Mouse (Mus musculus) CH12.LX (cell line): Measurements from ENCODE around the gene Dusp5. TPM values are rescaled to one million over a fixed set of nuclear protein-coding genes. Genes with fewer than 3 reads are reported as not detected.

ENCODE experiments used
- DNase-seq: peaks from one replicate; pipeline ENCODE4 v3.0.0-alpha.2; 2013; ENCODE audit errors: extremely low read depth
- H3K27ac ChIP-seq: 2 replicates; pipeline ENCODE4 v1.5.1; 2012; ENCODE audit warnings: low read depth, mild to moderate bottlenecking, control low read depth, moderate library complexity; ENCODE audit not compliant: insufficient read depth
- H3K27me3 ChIP-seq: replicated peaks from 2 replicates; pipeline ENCODE3; 2012; ENCODE audit warnings: inconsistent platforms
- H3K36me3 ChIP-seq, 2 experiments: replicated peaks in 1 of 2; 2 replicates each; pipeline versions ENCODE3 to v1.6.1; 2012; ENCODE audit warnings: inconsistent platforms in 1 of 2, low read length in 1 of 2, mild to moderate bottlenecking in 1 of 2, mixed read lengths in 1 of 2, moderate library complexity in 1 of 2; ENCODE audit not compliant: control insufficient read depth in 1 of 2, insufficient read depth in 1 of 2
- H3K4me1 ChIP-seq, 2 experiments: 2 replicates each; pipeline ENCODE4 v1.6.1; 2012; ENCODE audit warnings: inconsistent platforms in 1 of 2, moderate library complexity in 1 of 2; ENCODE audit not compliant: insufficient read depth in 2 of 2, control insufficient read depth in 1 of 2
- H3K4me2 ChIP-seq: 2 replicates; pipeline ENCODE4 v1.6.1; 2012; ENCODE audit warnings: low read depth, mild to moderate bottlenecking, control low read depth; ENCODE audit not compliant: poor library complexity, insufficient read depth, severe bottlenecking
- H3K4me3 ChIP-seq, 3 experiments: fragments of 150-350 bp in 1 of 3; sonication (generic) in 1 of 3; replicated peaks in 1 of 3; 2 replicates each; pipeline versions ENCODE3 to v1.5.1; 2011 to 2012; ENCODE audit warnings: low read depth in 2 of 3, low read length in 2 of 3, mild to moderate bottlenecking in 2 of 3, moderate library complexity in 2 of 3, control low read depth in 1 of 3, improper control_type of control experiment in 1 of 3, inconsistent platforms in 1 of 3, mixed read lengths in 1 of 3; ENCODE audit not compliant: poor library complexity in 1 of 3
- H3K79me2 ChIP-seq: replicated peaks from 2 replicates; pipeline ENCODE4 v1.6.1; 2012; ENCODE audit warnings: mild to moderate bottlenecking, moderate library complexity; ENCODE audit not compliant: control insufficient read depth, poor library complexity, insufficient read depth, severe bottlenecking; ENCODE audit errors: extremely low read depth
- H3K9ac ChIP-seq: 2 replicates; pipeline ENCODE4 v1.6.1; 2012; ENCODE audit warnings: low read depth, mild to moderate bottlenecking, control low read depth, moderate library complexity; ENCODE audit not compliant: insufficient read depth
- H3K9me3 ChIP-seq: replicated peaks from 2 replicates; pipeline ENCODE3; 2012; ENCODE audit warnings: low read length, inconsistent platforms, mixed read lengths
- BHLHE40 ChIP-seq: IDR thresholded peaks from 2 replicates; pipeline ENCODE4 v1.6.1; 2011; ENCODE audit warnings: mild to moderate bottlenecking, low read depth, low read length, improper control_type of control experiment
- CHD1 ChIP-seq: IDR thresholded peaks from 2 replicates; pipeline ENCODE4 v1.6.1; 2012; ENCODE audit warnings: low read depth, low read length, improper control_type of control experiment, inconsistent platforms
- CHD2 ChIP-seq: IDR thresholded peaks from 2 replicates; pipeline ENCODE4 v1.6.1; 2011; ENCODE audit warnings: low read length, improper control_type of control experiment
- EP300 ChIP-seq: IDR thresholded peaks from 2 replicates; pipeline ENCODE4 v1.6.1; 2011; ENCODE audit warnings: low read length, improper control_type of control experiment
- ETS1 ChIP-seq: conservative IDR thresholded peaks from 2 replicates; pipeline ENCODE4 v1.6.1; 2012; ENCODE audit warnings: low read depth, mild to moderate bottlenecking, inconsistent platforms, low read length, improper control_type of control experiment, moderate library complexity
- HCFC1 ChIP-seq: IDR thresholded peaks from 2 replicates; pipeline ENCODE4 v1.6.1; 2012; ENCODE audit warnings: low read depth, mild to moderate bottlenecking, inconsistent platforms, low read length, improper control_type of control experiment
- IRF4 ChIP-seq: IDR thresholded peaks from 2 replicates; pipeline ENCODE4 v1.6.1; 2014; ENCODE audit warnings: low read depth, mild to moderate bottlenecking, inconsistent platforms, low read length, improper control_type of control experiment
- JUN ChIP-seq: IDR thresholded peaks from 2 replicates; pipeline ENCODE4 v1.6.1; 2011; ENCODE audit warnings: low read depth, mild to moderate bottlenecking, low read length, improper control_type of control experiment, moderate library complexity; ENCODE audit not compliant: insufficient read depth
- KAT2A ChIP-seq: IDR thresholded peaks from 2 replicates; pipeline ENCODE4 v1.6.1; 2012; ENCODE audit warnings: low read length, improper control_type of control experiment, inconsistent platforms; ENCODE audit not compliant: insufficient replicate concordance
- MAFK ChIP-seq: IDR thresholded peaks from 2 replicates; pipeline ENCODE4 v1.6.1; 2011; ENCODE audit warnings: low read length, improper control_type of control experiment; ENCODE audit not compliant: insufficient replicate concordance
- MEF2A ChIP-seq: IDR thresholded peaks from 2 replicates; pipeline ENCODE4 v1.6.1; 2014; ENCODE audit warnings: low read depth, mild to moderate bottlenecking, inconsistent platforms, low read length, improper control_type of control experiment, borderline replicate concordance
- MXI1 ChIP-seq: IDR thresholded peaks from 2 replicates; pipeline ENCODE4 v1.6.1; 2011; ENCODE audit warnings: mild to moderate bottlenecking, low read depth, low read length, improper control_type of control experiment
- MYC ChIP-seq: IDR thresholded peaks from 2 replicates; pipeline ENCODE4 v1.6.1; 2011; ENCODE audit warnings: low read depth, mild to moderate bottlenecking, improper control_type of control experiment, low read length
- NELFE ChIP-seq: IDR thresholded peaks from 2 replicates; pipeline ENCODE4 v1.6.1; 2011; ENCODE audit warnings: low read depth, low read length, improper control_type of control experiment
- PAX5 ChIP-seq: IDR thresholded peaks from 2 replicates; pipeline ENCODE4 v1.6.1; 2012; ENCODE audit warnings: low read length, inconsistent platforms, mixed read lengths
- POLR2A ChIP-seq: IDR thresholded peaks from 2 replicates; pipeline ENCODE4 v1.6.1; 2011; ENCODE audit warnings: low read depth, mild to moderate bottlenecking, improper control_type of control experiment, low read length
- POLR2AphosphoS2 ChIP-seq: IDR thresholded peaks from 2 replicates; pipeline ENCODE4 v1.6.1; 2011; ENCODE audit warnings: low read depth, low read length, improper control_type of control experiment
- RCOR1 ChIP-seq: conservative IDR thresholded peaks from 2 replicates; pipeline ENCODE4 v1.6.1; 2012; ENCODE audit warnings: low read depth, mild to moderate bottlenecking, inconsistent platforms, low read length, improper control_type of control experiment
- SIN3A ChIP-seq: IDR thresholded peaks from 2 replicates; pipeline ENCODE4 v1.6.1; 2012; ENCODE audit warnings: low read length, improper control_type of control experiment, inconsistent platforms
- TBP ChIP-seq: conservative IDR thresholded peaks from 2 replicates; pipeline ENCODE4 v1.6.1; 2011; ENCODE audit warnings: low read depth, low read length, improper control_type of control experiment
- TCF12 ChIP-seq: IDR thresholded peaks from 2 replicates; pipeline ENCODE4 v1.6.1; 2014; ENCODE audit warnings: low read depth, mild to moderate bottlenecking, inconsistent platforms, low read length, improper control_type of control experiment
- UBTF ChIP-seq: IDR thresholded peaks from 2 replicates; pipeline ENCODE4 v1.6.1; 2012; ENCODE audit warnings: low read depth, mild to moderate bottlenecking, inconsistent platforms, low read length, improper control_type of control experiment, moderate library complexity
- USF1 ChIP-seq: IDR thresholded peaks from 2 replicates; pipeline ENCODE4 v1.6.1; 2014; ENCODE audit warnings: low read depth, mild to moderate bottlenecking, inconsistent platforms, low read length, improper control_type of control experiment
- USF2 ChIP-seq: conservative IDR thresholded peaks from 2 replicates; pipeline ENCODE4 v1.6.1; 2011; ENCODE audit warnings: low read depth, low read length, improper control_type of control experiment
- ZC3H11A ChIP-seq: IDR thresholded peaks from 2 replicates; pipeline ENCODE4 v1.6.1; 2012; ENCODE audit warnings: low read depth, mild to moderate bottlenecking, inconsistent platforms, low read length, improper control_type of control experiment
- ZKSCAN1 ChIP-seq: IDR thresholded peaks from 2 replicates; pipeline ENCODE4 v1.6.1; 2012; ENCODE audit warnings: low read depth, inconsistent platforms, low read length, improper control_type of control experiment, borderline replicate concordance
- ZMIZ1 ChIP-seq: IDR thresholded peaks from 2 replicates; pipeline ENCODE4 v1.6.1; 2012; ENCODE audit warnings: low read depth, mild to moderate bottlenecking, inconsistent platforms, low read length, improper control_type of control experiment
- ZNF384 ChIP-seq: IDR thresholded peaks from 2 replicates; pipeline ENCODE4 v1.6.1; 2012; ENCODE audit warnings: low read depth, low read length, improper control_type of control experiment, inconsistent platforms
- dilution Hi-C: fragments of 300-500 bp; cut with MboI; formaldehyde crosslinking; loops from 2 replicates; pipeline ENCODE4 v1.14.3; 2020; ENCODE audit warnings: low sequenced_read_pairs; ENCODE audit not compliant: extremely low pct_unique_long_range_greater_than_20kb, extremely low pct_ligation_motif_present
- in situ Hi-C: fragments of 300-500 bp; cut with MboI; formaldehyde crosslinking; loops from 3 replicates; pipeline ENCODE4 v1.14.3; 2019; ENCODE audit warnings: low sequenced_read_pairs, low pct_ligation_motif_present, low pct_unique_long_range_greater_than_20kb, mixed read lengths
- polyA plus RNA-seq: library from polyadenylated mRNA; unstranded; fragments of >175 nt; gene quantifications from 2 replicates; pipeline ENCODE4 v1.2.1, GENCODE M21; 2012; ENCODE audit warnings: low read depth; ENCODE audit not compliant: insufficient read length
- total RNA-seq, 2 experiments: library from RNA; depleted of rRNA; stranded (reverse); fragments of 300-350 nt in 1 of 2; fragments of >200 nt in 1 of 2; gene quantifications; 2 replicates each; pipeline ENCODE4 v1.2.3; 2012 to 2014

Gene Dusp5
- total and polyA plus RNA-seq, 3 experiments = 10.6 to 18.2 (median 13.2) TPM

GRCm38 (mm10) chr19:53556841-53557240 is 27.9 kb downstream of the Dusp5 start:
- H3K27me3 ChIP-seq = no peaks in the 10 kb centered on the region
- TF ChIP-seq RCOR1 = no peak
- no peak for TF ChIP-seq POLR2A
- TF ChIP-seq SIN3A = no peak
- no peak for TF ChIP-seq POLR2AphosphoS2
- TF ChIP-seq JUN = no peak
- no peak for TF ChIP-seq HCFC1
- no peak for TF ChIP-seq ETS1
- no peak for TF ChIP-seq CHD1
- no peak for TF ChIP-seq ZNF384
- no peak for TF ChIP-seq MYC
- no peak for TF ChIP-seq ZMIZ1
- no peak for TF ChIP-seq CHD2
- TF ChIP-seq USF2 = no peak
- no peak for TF ChIP-seq ZC3H11A
- TF ChIP-seq IRF4 = no peak
- TF ChIP-seq UBTF = no peak
- TF ChIP-seq KAT2A = no peak
- TF ChIP-seq, all 38 proteins: peak for 0
- H3K79me2 ChIP-seq = no peaks in the 10 kb centered on the region
- dilution Hi-C loops (no loop called here), in situ Hi-C loops (no loop called here)
- peaks cover 6% of the 10 kb centered on the region for H3K9me3 ChIP-seq
- no peaks in the 10 kb centered on the region for H3K36me3 ChIP-seq
- H3K4me2 ChIP-seq = no peak overlapping the region
- no peak for DNase-seq
- no peak overlapping the region for H3K27ac ChIP-seq
- H3K9ac ChIP-seq = no peak overlapping the region
- no peak overlapping the region for H3K4me3 ChIP-seq
- H3K4me1 ChIP-seq = peaks cover 8 to 20% of the 10 kb centered on the region in 2 experiments

DNA sequence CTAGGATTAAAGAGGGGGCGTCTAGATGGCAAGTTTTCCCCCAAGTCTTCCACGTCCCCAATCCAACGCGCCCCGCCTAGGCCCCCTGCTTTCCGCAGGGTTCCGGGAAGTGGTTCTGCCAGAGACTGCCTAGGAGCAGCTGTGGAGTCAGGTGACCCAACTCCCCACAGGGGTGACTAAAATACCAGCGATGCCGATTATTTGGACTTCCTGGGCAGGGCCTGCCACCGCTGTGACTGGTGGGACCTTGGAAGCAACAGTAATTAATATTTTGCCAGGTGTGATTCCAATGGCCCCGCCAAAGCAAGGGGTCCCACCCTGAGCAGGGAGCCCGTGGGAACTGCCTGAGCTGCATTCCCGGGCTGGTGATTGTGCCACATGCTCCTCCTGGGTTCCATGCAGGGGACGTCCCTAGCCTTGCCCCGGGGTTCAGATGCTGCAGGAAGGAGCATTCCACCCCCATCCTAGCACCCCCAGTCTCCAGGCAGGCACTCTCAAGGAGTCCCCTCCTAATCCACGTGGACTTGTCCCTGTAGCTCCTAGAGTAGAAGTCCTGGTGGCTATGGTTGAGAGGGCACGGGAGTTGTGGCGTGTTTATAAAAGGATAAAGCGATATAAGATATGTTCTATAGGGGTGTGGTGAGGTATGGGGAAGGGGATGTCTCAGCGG is 28.5 kb downstream of the Dusp5 start:
- in situ Hi-C loops = no loop called here
- TF ChIP-seq MEF2A = no peak
- no peak for TF ChIP-seq ZKSCAN1
- no peak for TF ChIP-seq NELFE
- TF ChIP-seq CHD1 = no peak
- no peak for TF ChIP-seq TBP
- no peak for TF ChIP-seq POLR2A
- TF ChIP-seq MAFK = no peak
- no peak for TF ChIP-seq PAX5
- no peak for TF ChIP-seq MXI1
- TF ChIP-seq RCOR1 = no peak
- TF ChIP-seq TCF12 = no peak
- no peak for TF ChIP-seq USF1
- no peak for TF ChIP-seq HCFC1
- no peak for TF ChIP-seq EP300
- TF ChIP-seq USF2 = no peak
- no peak for TF ChIP-seq JUN
- no peak for TF ChIP-seq MYC
- TF ChIP-seq ETS1 = no peak
- no peak for TF ChIP-seq BHLHE40
- Histone ChIP-seq H3K4me2 (no peak overlapping the region), H3K79me2 (no peaks in the 10 kb centered on the region), H3K27me3 (no peaks in the 10 kb centered on the region), H3K36me3 (no peaks in the 10 kb centered on the region), H3K9me3 (peaks cover 6% of the 10 kb centered on the region), H3K4me3 (no peak overlapping the region), H3K9ac (no peak overlapping the region), H3K4me1 (peaks cover 8 to 20% of the 10 kb centered on the region in 2 experiments), H3K27ac (no peak overlapping the region)
- dilution Hi-C loops = no loop called here
- DNase-seq = no peak
